ENCODE assay signal across 8 mouse cellular contexts in the genomic region with DNA sequence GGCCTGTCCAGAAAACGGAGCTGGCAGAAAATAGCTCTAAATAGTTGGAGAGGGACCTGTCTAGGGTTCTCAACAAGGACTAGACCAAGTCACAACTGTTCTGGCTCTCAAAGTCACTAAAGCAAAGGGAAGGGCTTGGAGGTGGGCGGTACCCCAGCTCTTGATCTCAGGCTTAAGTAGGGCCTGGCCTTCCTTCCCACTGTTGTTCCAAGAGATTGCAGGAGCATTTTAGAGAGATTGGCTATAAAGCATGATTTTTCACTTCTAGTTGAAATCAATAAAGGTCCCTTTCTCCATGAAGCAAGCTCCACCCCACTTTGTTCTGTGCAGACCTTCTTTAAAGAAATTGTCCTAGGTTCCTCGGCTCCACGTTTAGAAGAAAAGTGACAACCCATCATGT. TPM values are rescaled to one million over a fixed set of nuclear protein-coding genes. Genes with fewer than 3 reads are reported as not detected.
DNase-seq lines count a peak whose midpoint lies in the region; ATAC-seq and TF ChIP-seq lines count a peak whose summit lies in the region.

No protein-coding gene starts in this region.

- no peaks in the 10 kb centered on the region for H3K27me3 ChIP-seq in kidney, embryonic 15.5 days
- H3K27me3 ChIP-seq in hindbrain, postnatal 0 days (ENCODE audit: insufficient read depth, low read length) = no peaks in the 10 kb centered on the region
- H3K27me3 ChIP-seq in myocyte (ENCODE audit: control insufficient read depth, insufficient read depth, insufficient read length) = no peaks in the 10 kb centered on the region

- WGBS in kidney, embryonic 15.5 days = 61% methylated on average over 4 of the region's 4 CpGs
- WGBS in hindbrain, postnatal 0 days = 61% methylated on average over 4 of the region's 4 CpGs

- no peak for TF ChIP-seq CTCF in hindbrain, postnatal 0 days (IDR thresholded peaks at IDR 0.05; ENCODE audit: low read depth)

- no peak for TF ChIP-seq POLR2A in myocyte (IDR thresholded peaks at IDR 0.05; ENCODE audit: insufficient read length, low read depth)

- H3K4me1 ChIP-seq in kidney, embryonic 15.5 days = peaks cover 17% of the 10 kb centered on the region
- 0 out of 2 replicates have a peak, but pooled peaks cover 4% of the 10 kb centered on the region for H3K4me1 ChIP-seq in hindbrain, postnatal 0 days (ENCODE audit: insufficient read depth, low read length)

- H3K79me2 ChIP-seq in myocyte (ENCODE audit: control insufficient read depth, insufficient read depth) = no peaks in the 10 kb centered on the region

- H3K4me2 ChIP-seq in kidney, embryonic 15.5 days = peak overlapping the region; percentile 78
- H3K4me2 ChIP-seq in hindbrain, postnatal 0 days (ENCODE audit: low read depth, low read length) = peak overlapping the region; percentile 92
- peak overlapping the region; percentile 90 for H3K4me2 ChIP-seq in myocyte (ENCODE audit: low read depth)

- peak overlapping the region; percentile 97 for H3K4me3 ChIP-seq in kidney, embryonic 15.5 days (replicated peaks)
- peak overlapping the region; percentile 74 for H3K4me3 ChIP-seq in hindbrain, postnatal 0 days (ENCODE audit: low read length)
- H3K4me3 ChIP-seq in myocyte = peak overlapping the region; percentile 40

- no peak for DNase-seq in kidney, postnatal 25 days
- DNase-seq in adipocyte (ENCODE audit: low spot score) = peak; percentile 38
- no peak for DNase-seq in hindbrain, postnatal 0 days (ENCODE audit: low spot score)
- DNase-seq in gastrocnemius, postnatal 14 days = no peak
- DNase-seq in left cerebral cortex, postnatal 4 days = no peak
- no peak for DNase-seq in urinary bladder, postnatal 25 days (ENCODE audit: low spot score)

- peak overlapping the region; percentile 85 for H3K9ac ChIP-seq in kidney, embryonic 15.5 days
- peak overlapping the region; percentile 59 for H3K9ac ChIP-seq in hindbrain, postnatal 0 days (replicated peaks; ENCODE audit: low read length)

- no peaks in the 10 kb centered on the region for H3K36me3 ChIP-seq in kidney, embryonic 15.5 days
- H3K36me3 ChIP-seq in hindbrain, postnatal 0 days (ENCODE audit: insufficient read depth, low read length) = no peaks in the 10 kb centered on the region
- no peaks in the 10 kb centered on the region for H3K36me3 ChIP-seq in myocyte (ENCODE audit: control insufficient read depth, insufficient read depth)

- no peaks in the 10 kb centered on the region for H3K9me3 ChIP-seq in kidney, embryonic 15.5 days (replicated peaks)
- no peaks in the 10 kb centered on the region for H3K9me3 ChIP-seq in hindbrain, postnatal 0 days (ENCODE audit: low read length)

- intact Hi-C loops in gastrocnemius, postnatal 14 days (cut with DNase I; ENCODE audit: low total_unique reads) = no loop called here
- intact Hi-C loops in left cerebral cortex, postnatal 4 days (cut with DNase I) = no loop called here

- ATAC-seq in kidney, embryonic 15.5 days (replicated peaks; ENCODE audit: low FRiP score) = no peak
- no peak for ATAC-seq in hindbrain, postnatal 0 days

- H3ac ChIP-seq in myocyte (ENCODE audit: control insufficient read depth, insufficient read length) = no peak overlapping the region

- H3K27ac ChIP-seq in kidney, embryonic 15.5 days = peak overlapping the region; percentile 92
- peak overlapping the region; percentile 71 for H3K27ac ChIP-seq in hindbrain, postnatal 0 days

TF ChIP-seq in myocyte, 11 proteins besides CTCF, POLR2A, EP300 and RAD21:
- TF ChIP-seq CEBPB (IDR thresholded peaks at IDR 0.05; ENCODE audit: insufficient read depth, poor library complexity, severe bottlenecking) (no peak), REST (IDR thresholded peaks at IDR 0.05; ENCODE audit: insufficient read depth, insufficient read length) (no peak), E2F4 (IDR thresholded peaks at IDR 0.05; ENCODE audit: insufficient read depth) (no peak), TCF3 (IDR thresholded peaks at IDR 0.05; ENCODE audit: insufficient read length, low read depth) (no peak)
TF ChIP-seq in myocyte: peak in this region for 0.

RNA-seq across cellular contexts. Expression of gene Pkmyt1, which starts 0.7 kb away (rescaled TPM):
- 48.4 and 56.3 TPM in 2 replicates for polyA plus RNA-seq in kidney, embryonic 15.5 days (2015; fragmentation: Nextera tagmentation; extraction: Ambion mirVana)
- 27.1 and 27.8 TPM in 2 replicates for total RNA-seq in hindbrain, postnatal 0 days (2014; rRNA removed)
- 19.5 and 20.1 TPM in 2 replicates for polyA plus RNA-seq in hindbrain, postnatal 0 days (2015; fragmentation: Nextera tagmentation; extraction: Ambion mirVana)
- polyA plus RNA-seq in myocyte (2012; fragmentation: generic; extraction: Trizol) = 11.5 TPM
- 1 to 10 TPM; 2.1 to 2.3 TPM for total RNA-seq in gastrocnemius, postnatal 14 days (2021)
- total RNA-seq in left cerebral cortex, postnatal 4 days (2021) = 1 to 10 TPM; 8.1 to 8.4 TPM

RNA-seq across cellular contexts. Expression of gene 1520401A03Rik, which starts 2.9 kb away (rescaled TPM):
- 0.14 and 0.88 TPM in 2 replicates for polyA plus RNA-seq in kidney, embryonic 15.5 days (2015; fragmentation: Nextera tagmentation; extraction: Ambion mirVana)
- total RNA-seq in hindbrain, postnatal 0 days (2014; rRNA removed) = not detected in 2 replicates
- polyA plus RNA-seq in hindbrain, postnatal 0 days (2015; fragmentation: Nextera tagmentation; extraction: Ambion mirVana) = 0.19 and 0.26 TPM in 2 replicates
- 0.40 TPM for polyA plus RNA-seq in myocyte (2012; fragmentation: generic; extraction: Trizol)
- total RNA-seq in gastrocnemius, postnatal 14 days (2021) = under 1 TPM in 1 of 2 experiments, not detected in 1; 0.09 TPM
- under 1 TPM in 1 of 2 experiments, not detected in 1; 0.32 TPM for total RNA-seq in left cerebral cortex, postnatal 4 days (2021)

RNA-seq across cellular contexts. Expression of gene Paqr4, which starts 15.2 kb away (rescaled TPM):
- 19.8 and 23.8 TPM in 2 replicates for polyA plus RNA-seq in kidney, embryonic 15.5 days (2015; fragmentation: Nextera tagmentation; extraction: Ambion mirVana)
- 102 and 120 TPM in 2 replicates for total RNA-seq in hindbrain, postnatal 0 days (2014; rRNA removed)
- polyA plus RNA-seq in hindbrain, postnatal 0 days (2015; fragmentation: Nextera tagmentation; extraction: Ambion mirVana) = 69.4 and 72.1 TPM in 2 replicates
- polyA plus RNA-seq in myocyte (2012; fragmentation: generic; extraction: Trizol) = 15.4 TPM
- 1 to 10 TPM; 5.7 to 9.1 TPM for total RNA-seq in gastrocnemius, postnatal 14 days (2021)
- total RNA-seq in left cerebral cortex, postnatal 4 days (2021) = 10 to 100 TPM; 46.4 to 50.7 TPM

RNA-seq across cellular contexts. Expression of gene Kremen2, which starts 20.2 kb away (rescaled TPM):
- 1.9 and 2.2 TPM in 2 replicates for polyA plus RNA-seq in kidney, embryonic 15.5 days (2015; fragmentation: Nextera tagmentation; extraction: Ambion mirVana)
- 1.2 and 2.0 TPM in 2 replicates for total RNA-seq in hindbrain, postnatal 0 days (2014; rRNA removed)
- polyA plus RNA-seq in hindbrain, postnatal 0 days (2015; fragmentation: Nextera tagmentation; extraction: Ambion mirVana) = 1.1 and 1.4 TPM in 2 replicates
- polyA plus RNA-seq in myocyte (2012; fragmentation: generic; extraction: Trizol) = 0.88 TPM
- total RNA-seq in gastrocnemius, postnatal 14 days (2021) = not detected
- under 1 TPM; 0.46 to 0.87 TPM for total RNA-seq in left cerebral cortex, postnatal 4 days (2021)

RNA-seq across cellular contexts. Expression of gene Cldn9, which starts 41.7 kb away (rescaled TPM):
- polyA plus RNA-seq in kidney, embryonic 15.5 days (2015; fragmentation: Nextera tagmentation; extraction: Ambion mirVana) = 51.2 and 53.1 TPM in 2 replicates
- total RNA-seq in hindbrain, postnatal 0 days (2014; rRNA removed) = 1.0 and 1.9 TPM in 2 replicates
- 1.1 and 1.2 TPM in 2 replicates for polyA plus RNA-seq in hindbrain, postnatal 0 days (2015; fragmentation: Nextera tagmentation; extraction: Ambion mirVana)
- 0.24 TPM for polyA plus RNA-seq in myocyte (2012; fragmentation: generic; extraction: Trizol)
- total RNA-seq in gastrocnemius, postnatal 14 days (2021) = under 1 TPM; 0.23 to 0.51 TPM
- total RNA-seq in left cerebral cortex, postnatal 4 days (2021) = under 1 TPM in 1 of 2 experiments, not detected in 1; 0.32 TPM

Comparison
In these comparisons a context has a peak if more than half of its experiments do, and no peak if none do; other contexts are left out.
1. H3K4me3 ChIP-seq: peak in every context shown above with its lines; median percentile 97 in kidney, embryonic 15.5 days; 74 in hindbrain, postnatal 0 days; 40 in myocyte.
2. RNA of gene Paqr4, which starts 15.2 kb away (total RNA-seq): 102 to 120 TPM in hindbrain, postnatal 0 days and 46.4 to 50.7 TPM in left cerebral cortex, postnatal 4 days; 5.7 to 9.1 TPM in gastrocnemius, postnatal 14 days; every median in the first group is over 4 times any median in the second.
3. Peak in every context shown above with its lines, with median percentiles within 50 percentile points of each other: H3K4me2 ChIP-seq.